Mouse (Mus musculus) small intestine, adult 2 months (tissue): ENCODE data around the gene Musk.

Experiments used
- CTCF ChIP-seq: fragments of 200-500 bp; IDR thresholded peaks from 2 replicates; pipeline ENCODE4 v1.5.1; 2012; ENCODE audit warnings: low read depth, mild to moderate bottlenecking, control low read depth, inconsistent platforms, low read length, moderate library complexity, mixed read lengths; ENCODE audit not compliant: insufficient replicate concordance, insufficient read length; ENCODE audit errors: extremely low read depth
- POLR2A ChIP-seq: fragments of 200-500 bp; IDR thresholded peaks from 2 replicates; pipeline ENCODE4 v1.6.1; 2012; ENCODE audit warnings: low read depth, mild to moderate bottlenecking, control low read depth, inconsistent platforms, low read length, moderate library complexity

GRCm38 (mm10) chr4:58336227-58336626 lies 50.5 kb downstream of the Musk start:
- no peak for TF ChIP-seq POLR2A
- no peak for TF ChIP-seq CTCF
